7 mouse cellular contexts compared by ENCODE assay signal in the genomic region with DNA sequence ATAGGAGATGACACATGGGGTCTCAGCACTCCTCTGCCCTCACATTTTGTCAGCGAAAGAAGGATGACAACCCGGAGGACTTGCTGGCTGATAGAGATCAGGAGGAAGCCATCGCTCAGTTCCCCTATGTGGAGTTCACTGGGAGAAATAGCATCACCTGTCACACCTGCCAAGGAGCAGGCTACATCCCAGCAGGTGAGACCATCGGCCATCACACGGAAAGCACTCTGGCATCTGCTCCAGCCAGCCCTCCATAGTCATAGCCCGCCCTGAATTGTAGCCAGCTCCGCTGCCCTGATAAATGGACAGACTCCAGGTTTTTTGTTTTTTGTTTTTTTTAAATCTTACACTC. TPM values are rescaled to one million over a fixed set of nuclear protein-coding genes. Genes with fewer than 3 reads are reported as not detected.
DNase-seq lines count a peak whose midpoint lies in the region; ATAC-seq and TF ChIP-seq lines count a peak whose summit lies in the region.

No protein-coding gene starts in this region.

- no peak for TF ChIP-seq POLR2A in thymus, adult 2 months (IDR thresholded peaks at IDR 0.05; ENCODE audit: control insufficient read depth, extremely low read depth, insufficient read depth, low read length, poor library complexity)
- no peak for TF ChIP-seq POLR2A in limb, embryonic 14.5 days (IDR thresholded peaks at IDR 0.05; ENCODE audit: borderline replicate concordance, extremely low read depth, insufficient read depth, insufficient read length)

- DNase-seq in thymus, adult 2 months: peak; percentile 5
- no peak for DNase-seq in thymus, postnatal 0 days (ENCODE audit: low spot score)
- DNase-seq in limb, embryonic 14.5 days (ENCODE audit: low spot score): no peak
- no peak for DNase-seq in adrenal gland, postnatal 36 days
- DNase-seq in layer of hippocampus, postnatal 25 days (ENCODE audit: extremely low spot score in 1 of 2, low spot score in 1 of 2): no peak
- no peak for DNase-seq in adrenal gland, postnatal 25 days

- H3K36me3 ChIP-seq in thymus, adult 2 months (ENCODE audit: control insufficient read depth, insufficient read depth, low read length): no peaks in the 10 kb centered on the region
- H3K36me3 ChIP-seq in embryonic facial prominence, embryonic 15.5 days: peaks cover 6% of the 10 kb centered on the region; the same call in 1 of the 2 replicates
- H3K36me3 ChIP-seq in limb, embryonic 14.5 days (ENCODE audit: control insufficient read depth, insufficient read depth, low read length): no peaks in the 10 kb centered on the region

- H3K27ac ChIP-seq in thymus, adult 2 months (ENCODE audit: control insufficient read depth, insufficient read depth, low read length): no peak overlapping the region; the same call in 1 of the 2 replicates
- H3K27ac ChIP-seq in embryonic facial prominence, embryonic 15.5 days (replicated peaks): peak overlapping the region; percentile 79; the same call in 1 of the 2 replicates
- H3K27ac ChIP-seq in limb, embryonic 14.5 days (replicated peaks; ENCODE audit: low read depth, low read length): 0 out of 2 replicates have a peak overlapping the region, but pooled peaks have one; percentile 33

- peak overlapping the region; percentile 60 for H3K9ac ChIP-seq in embryonic facial prominence, embryonic 15.5 days
- H3K9ac ChIP-seq in limb, embryonic 14.5 days (ENCODE audit: low read depth, low read length, severe bottlenecking): peak overlapping the region; percentile 71

- no peak for ATAC-seq in embryonic facial prominence, embryonic 15.5 days (ENCODE audit: insufficient number of reproducible peaks, low FRiP score, low TSS enrichment, low read depth)
- ATAC-seq in limb, embryonic 14.5 days (ENCODE audit: low FRiP score, low read depth): no peak

- TF ChIP-seq CTCF in thymus, adult 2 months (IDR thresholded peaks at IDR 0.05; ENCODE audit: borderline replicate concordance, control insufficient read depth, extremely low read depth, insufficient read depth, low read length, poor library complexity): no peak

- WGBS in thymus, adult 2 months: 54% methylated on average over 7 of the region's 7 CpGs
- 16% methylated on average over 7 of the region's 7 CpGs for WGBS in embryonic facial prominence, embryonic 15.5 days
- WGBS in limb, embryonic 14.5 days: 17% methylated on average over 7 of the region's 7 CpGs

- no peaks in the 10 kb centered on the region for H3K9me3 ChIP-seq in embryonic facial prominence, embryonic 15.5 days (replicated peaks)
- no peaks in the 10 kb centered on the region for H3K9me3 ChIP-seq in limb, embryonic 14.5 days (ENCODE audit: control insufficient read depth, low read length)

- peak overlapping the region; percentile 81 for H3K4me2 ChIP-seq in embryonic facial prominence, embryonic 15.5 days (replicated peaks)
- H3K4me2 ChIP-seq in limb, embryonic 14.5 days (replicated peaks; ENCODE audit: low read depth, low read length, severe bottlenecking): peak overlapping the region; percentile 84

- H3K4me3 ChIP-seq in thymus, adult 2 months (ENCODE audit: control insufficient read depth, insufficient read depth, low read length): peak overlapping the region; percentile 54
- peak overlapping the region; percentile 76 for H3K4me3 ChIP-seq in embryonic facial prominence, embryonic 15.5 days (replicated peaks)
- H3K4me3 ChIP-seq in limb, embryonic 14.5 days (replicated peaks; ENCODE audit: low read length): peak overlapping the region; percentile 59

- H3K27me3 ChIP-seq in thymus, adult 2 months (ENCODE audit: control insufficient read depth, insufficient read depth, low read length): no peaks in the 10 kb centered on the region
- H3K27me3 ChIP-seq in embryonic facial prominence, embryonic 15.5 days: no peaks in the 10 kb centered on the region
- H3K27me3 ChIP-seq in limb, embryonic 14.5 days (ENCODE audit: control insufficient read depth, insufficient read depth, low read length): no peaks in the 10 kb centered on the region

- H3K4me1 ChIP-seq in thymus, adult 2 months (replicated peaks; ENCODE audit: control insufficient read depth, insufficient read depth, low read length): peaks cover 6% of the 10 kb centered on the region
- H3K4me1 ChIP-seq in embryonic facial prominence, embryonic 15.5 days: peaks cover 6% of the 10 kb centered on the region
- 0 out of 2 replicates have a peak, but pooled peaks cover 5% of the 10 kb centered on the region for H3K4me1 ChIP-seq in limb, embryonic 14.5 days (ENCODE audit: control insufficient read depth, insufficient read depth, low read length)

RNA-seq across cellular contexts. Expression of gene Tmem106c, which starts 0.8 kb away (rescaled TPM):
- 38.4 and 40.0 TPM in 2 replicates for polyA plus RNA-seq in thymus, adult 2 months (2012; rRNA removed)
- polyA plus RNA-seq in thymus, postnatal 0 days (2015; fragmentation: Nextera tagmentation; extraction: Ambion mirVana): 39.0 and 40.9 TPM in 2 replicates
- polyA plus RNA-seq in embryonic facial prominence, embryonic 15.5 days (2015; fragmentation: Nextera tagmentation; extraction: Ambion mirVana): 52.6 and 60.8 TPM in 2 replicates
- polyA plus RNA-seq in limb, embryonic 14.5 days (2012; rRNA removed): 49.9 and 59.1 TPM in 2 replicates
- polyA plus RNA-seq in limb, embryonic 14.5 days (2014; fragmentation: Nextera tagmentation; extraction: Ambion mirVana): 49.8 and 51.5 TPM in 2 replicates
- total RNA-seq in adrenal gland, postnatal 36 days (2021): 10 to 100 TPM; 50.6 to 61.7 TPM
- total RNA-seq in layer of hippocampus, postnatal 25 days (2021): 10 to 100 TPM; 26.8 to 27.2 TPM
- total RNA-seq in adrenal gland, postnatal 25 days (2021): 43.9 and 68.2 TPM in 2 replicates

RNA-seq across cellular contexts. Expression of gene Col2a1, which starts 39.7 kb away (rescaled TPM):
- polyA plus RNA-seq in thymus, adult 2 months (2012; rRNA removed): 0.32 and 0.47 TPM in 2 replicates
- 0.28 and 0.36 TPM in 2 replicates for polyA plus RNA-seq in thymus, postnatal 0 days (2015; fragmentation: Nextera tagmentation; extraction: Ambion mirVana)
- 225 and 386 TPM in 2 replicates for polyA plus RNA-seq in embryonic facial prominence, embryonic 15.5 days (2015; fragmentation: Nextera tagmentation; extraction: Ambion mirVana)
- 1,642 and 1,975 TPM in 2 replicates for polyA plus RNA-seq in limb, embryonic 14.5 days (2012; rRNA removed)
- 754 and 761 TPM in 2 replicates for polyA plus RNA-seq in limb, embryonic 14.5 days (2014; fragmentation: Nextera tagmentation; extraction: Ambion mirVana)
- not detected for total RNA-seq in adrenal gland, postnatal 36 days (2021)
- 1 to 10 TPM in 1 of 2 experiments, under 1 TPM in 1; 0.42 to 1.0 TPM for total RNA-seq in layer of hippocampus, postnatal 25 days (2021)
- not detected in 2 replicates for total RNA-seq in adrenal gland, postnatal 25 days (2021)

RNA-seq across cellular contexts. Expression of gene Vdr, which starts 54.4 kb away (rescaled TPM):
- polyA plus RNA-seq in thymus, adult 2 months (2012; rRNA removed): 5.3 and 6.2 TPM in 2 replicates
- 2.2 and 2.5 TPM in 2 replicates for polyA plus RNA-seq in thymus, postnatal 0 days (2015; fragmentation: Nextera tagmentation; extraction: Ambion mirVana)
- 8.1 and 10.1 TPM in 2 replicates for polyA plus RNA-seq in embryonic facial prominence, embryonic 15.5 days (2015; fragmentation: Nextera tagmentation; extraction: Ambion mirVana)
- polyA plus RNA-seq in limb, embryonic 14.5 days (2012; rRNA removed): 3.4 and 4.0 TPM in 2 replicates
- 1.9 and 2.0 TPM in 2 replicates for polyA plus RNA-seq in limb, embryonic 14.5 days (2014; fragmentation: Nextera tagmentation; extraction: Ambion mirVana)
- total RNA-seq in adrenal gland, postnatal 36 days (2021): 10 to 100 TPM in 1 of 2 experiments, 1 to 10 TPM in 1; 6.4 to 33.3 TPM
- under 1 TPM in 1 of 2 experiments, not detected in 1; 0.07 TPM for total RNA-seq in layer of hippocampus, postnatal 25 days (2021)
- 6.0 and 8.0 TPM in 2 replicates for total RNA-seq in adrenal gland, postnatal 25 days (2021)

Comparison
In these comparisons a context has a peak if more than half of its experiments do, and no peak if none do; other contexts are left out.
1. RNA of gene Col2a1, which starts 39.7 kb away (polyA plus RNA-seq): 754 to 1,975 TPM in limb, embryonic 14.5 days and 225 to 386 TPM in embryonic facial prominence, embryonic 15.5 days; 0.32 to 0.47 TPM in thymus, adult 2 months and 0.28 to 0.36 TPM in thymus, postnatal 0 days; every median in the first group is over 100 times any median in the second.
2. Peak in every context shown above with its lines, with median percentiles within 50 percentile points of each other: H3K4me3 ChIP-seq.